Mouse (Mus musculus) urinary bladder, adult 2 months (tissue): ENCODE results near the gene Snx1. TPM values are rescaled to one million over a fixed set of nuclear protein-coding genes. Genes with fewer than 3 reads are reported as not detected.

ENCODE experiments used
- DNase-seq: peaks from one replicate; pipeline ENCODE4 v3.0.0; 2022; ENCODE audit warnings: low spot score
- polyA plus RNA-seq: library from polyadenylated mRNA; depleted of rRNA; stranded (reverse); fragments of >200 nt; gene quantifications from 2 replicates; pipeline ENCODE4 v1.2.3, GENCODE M21; 2012; rRNA removed

The Snx1 gene
- polyA plus RNA-seq, 1 experiment = 119 TPM

- DNase-seq = no peak
Observed at GRCm38 (mm10) chr9:66049931-66050601, 76.3 kb downstream of the Snx1 start.

- no peak for DNase-seq
Observed at GRCm38 (mm10) chr9:66043241-66043640, 83.1 kb downstream of the Snx1 start.

GRCm38 (mm10) chr9:66042331-66042730 lies 84.1 kb downstream of the Snx1 start:
- DNase-seq = no peak

GRCm38 (mm10) chr9:66040801-66041200 lies 85.6 kb downstream of the Snx1 start:
- DNase-seq = no peak

- no peak for DNase-seq
Observed at GRCm38 (mm10) chr9:66039290-66039689, 87.1 kb downstream of the Snx1 start.

- DNase-seq = no peak
Observed at GRCm38 (mm10) chr9:66038581-66038980, 87.8 kb downstream of the Snx1 start.

Other genes starting within 250 kb of the Snx1 start
- gene Pclaf, start 236.3 kb downstream of the Snx1 start, polyA plus RNA-seq = 1.8 and 3.1 TPM in 2 replicates
- 19.4 and 21.2 TPM in 2 replicates for gene Trip4, start 217.8 kb downstream of the Snx1 start, polyA plus RNA-seq
- gene Csnk1g1, start 217.7 kb downstream of the Snx1 start, polyA plus RNA-seq = 11.2 and 12.3 TPM in 2 replicates
- 442 and 532 TPM in 2 replicates for gene Ppib, start 66.4 kb downstream of the Snx1 start, polyA plus RNA-seq
- gene Snx22, start 56.9 kb downstream of the Snx1 start, polyA plus RNA-seq = 0.81 and 1.6 TPM in 2 replicates
- 35.9 and 39.6 TPM in 2 replicates for gene Ciao2a, start within 50 bp of the Snx1 start, polyA plus RNA-seq
- gene Dapk2, start 31.6 kb upstream of the Snx1 start, polyA plus RNA-seq = 6.5 and 7.0 TPM in 2 replicates
- gene Herc1, start 223.9 kb upstream of the Snx1 start, polyA plus RNA-seq = 19.9 and 20.9 TPM in 2 replicates